Mouse (Mus musculus): Measurements from ENCODE around the gene Gm20388.

Gene Gm20388

GRCm38 (mm10) chr8:122309272-122309671, 2398.6 kb downstream of the Gm20388 start:
- DNase-seq: no peak

DNA sequence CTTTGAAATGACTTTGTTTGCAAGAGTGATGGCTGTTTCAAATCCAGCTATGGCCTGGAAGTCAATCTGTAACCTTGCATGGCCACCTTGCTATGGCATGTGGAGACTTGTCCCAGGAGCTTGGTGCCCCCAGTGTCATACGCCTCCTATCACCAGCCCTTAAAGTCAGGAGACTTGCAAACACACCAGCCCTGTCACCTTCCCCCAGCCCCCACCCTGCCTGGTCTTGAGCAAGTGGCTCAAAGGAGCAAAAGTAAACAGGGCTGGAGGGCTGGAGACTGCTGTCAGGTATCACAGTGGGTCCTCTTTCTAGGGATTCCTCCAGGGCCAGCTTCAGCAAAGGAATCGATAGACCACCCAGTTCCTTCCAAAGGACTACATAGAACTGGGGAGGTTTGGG, 2400.5 kb downstream of the Gm20388 start:
- no peak for DNase-seq

- DNase-seq: no peak
Measured at GRCm38 (mm10) chr8:122312553-122312952, 2401.9 kb downstream of the Gm20388 start.

DNA sequence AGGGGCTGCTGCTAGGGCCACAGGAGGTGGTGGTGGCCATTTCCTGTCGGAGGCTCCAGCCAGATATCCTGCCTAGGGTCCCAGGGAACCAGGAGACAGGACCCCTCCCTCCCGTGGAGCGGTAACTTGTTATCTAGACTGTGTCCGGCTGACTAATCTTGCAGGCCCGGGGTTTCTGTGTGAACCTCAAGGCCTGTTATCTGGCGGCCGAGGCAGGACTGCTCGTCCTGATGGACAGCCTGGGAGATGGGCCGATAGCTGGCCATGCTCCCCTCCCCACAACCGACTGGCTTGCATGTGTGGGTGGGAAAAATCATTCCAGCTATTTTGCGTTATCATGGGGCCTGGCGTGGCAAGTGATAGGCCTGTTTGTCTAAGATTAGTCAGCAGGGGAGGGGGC, 2402.7 kb downstream of the Gm20388 start:
- no peak for DNase-seq

GRCm38 (mm10) chr8:122314899-122315496, 2404.4 kb downstream of the Gm20388 start:
- DNase-seq: peak; percentile 47 to 51

GRCm38 (mm10) chr8:122316402-122316801, 2405.8 kb downstream of the Gm20388 start:
- DNase-seq: no peak

DNA sequence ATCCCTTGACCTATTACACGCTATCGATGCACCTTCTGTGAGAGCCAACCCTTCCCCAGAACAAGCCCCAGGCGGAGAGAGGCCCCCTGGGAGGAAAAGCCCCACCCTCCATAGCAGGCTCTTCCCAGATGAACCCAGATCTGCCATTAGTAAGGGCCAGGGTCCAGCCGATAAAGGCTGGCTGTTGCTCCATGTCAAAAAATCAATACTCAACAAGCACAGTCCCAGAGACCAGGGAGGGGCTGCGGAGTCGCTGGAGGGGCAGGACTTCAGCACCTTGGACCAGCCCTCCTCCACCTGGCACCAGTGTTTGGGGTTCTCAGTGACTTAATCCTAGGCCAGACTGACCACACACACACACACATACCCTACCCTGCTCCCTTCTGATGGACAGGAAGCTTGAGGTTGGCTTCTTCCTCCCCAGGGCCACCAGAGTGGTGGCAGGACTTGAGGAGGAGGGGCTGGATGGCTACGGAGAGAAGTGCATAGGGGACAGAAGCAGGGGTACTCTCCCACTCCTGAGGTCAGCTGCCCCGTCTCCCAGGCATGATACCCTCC, 2407.4 kb downstream of the Gm20388 start:
- DNase-seq: no peak

DNA sequence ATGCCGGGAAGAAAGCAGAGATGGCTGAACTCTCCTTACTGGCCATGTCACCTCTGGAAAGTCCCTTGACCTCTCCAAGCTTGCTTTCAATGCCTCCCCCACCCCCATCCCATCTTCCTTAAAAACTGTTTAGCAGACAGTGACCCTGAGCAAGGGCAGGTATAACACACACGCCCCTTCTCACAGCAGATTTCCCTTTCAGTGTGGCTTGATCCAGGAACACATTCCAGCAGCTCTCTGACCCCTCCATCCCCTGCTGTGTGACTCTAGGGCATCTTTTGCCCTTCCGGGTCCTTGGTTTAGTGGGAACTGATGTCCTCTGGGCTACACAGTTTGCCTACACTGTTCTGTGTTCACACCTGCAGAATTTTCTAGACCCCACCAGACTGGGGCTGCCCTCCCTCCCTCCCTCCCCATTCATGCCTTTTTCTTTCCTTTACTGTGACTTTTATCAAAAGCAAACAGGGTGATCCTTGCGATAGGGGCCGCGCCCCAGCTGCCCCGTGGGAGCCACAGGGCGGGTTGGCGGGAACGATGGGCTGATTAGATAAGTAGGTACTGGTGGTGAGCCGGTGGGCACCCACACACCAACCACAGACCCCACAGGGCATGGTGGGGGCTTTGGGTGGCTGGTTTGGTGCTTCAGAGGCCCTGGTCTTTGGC, 2408.5 kb downstream of the Gm20388 start:
- no peak for DNase-seq

- no peak for DNase-seq
Measured at GRCm38 (mm10) chr8:122319708-122320075, 2409.1 kb downstream of the Gm20388 start.

- no peak for DNase-seq
Measured at GRCm38 (mm10) chr8:122320541-122320940, 2409.9 kb downstream of the Gm20388 start.

- no peak for DNase-seq
Measured at GRCm38 (mm10) chr8:122321455-122321921, 2410.8 kb downstream of the Gm20388 start.

- DNase-seq: no peak
Measured at GRCm38 (mm10) chr8:122322126-122322525, 2411.5 kb downstream of the Gm20388 start.

DNA sequence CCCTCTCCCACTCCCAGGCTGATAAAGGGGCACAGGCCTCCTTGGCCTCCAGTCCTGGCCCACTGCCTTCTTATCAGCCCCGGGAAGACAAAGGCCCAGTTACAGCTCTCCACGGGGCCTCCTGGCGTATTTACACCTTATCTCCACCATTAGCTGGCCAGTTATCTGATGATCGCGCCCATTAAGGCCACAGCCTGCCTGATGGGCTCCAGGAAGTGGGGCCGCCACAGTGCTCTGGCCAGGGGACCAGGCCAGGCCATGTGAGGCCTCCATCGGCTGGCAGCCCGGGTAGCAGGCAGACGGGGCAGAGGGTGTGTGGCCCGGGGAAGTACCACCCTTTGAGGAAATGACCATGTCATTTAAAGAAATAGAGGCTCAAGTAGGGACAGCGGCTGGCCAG, 2412.2 kb downstream of the Gm20388 start:
- no peak for DNase-seq

- peak; percentile 31 to 36 for DNase-seq
Measured at GRCm38 (mm10) chr8:122323951-122324402, 2413.3 kb downstream of the Gm20388 start.

DNA sequence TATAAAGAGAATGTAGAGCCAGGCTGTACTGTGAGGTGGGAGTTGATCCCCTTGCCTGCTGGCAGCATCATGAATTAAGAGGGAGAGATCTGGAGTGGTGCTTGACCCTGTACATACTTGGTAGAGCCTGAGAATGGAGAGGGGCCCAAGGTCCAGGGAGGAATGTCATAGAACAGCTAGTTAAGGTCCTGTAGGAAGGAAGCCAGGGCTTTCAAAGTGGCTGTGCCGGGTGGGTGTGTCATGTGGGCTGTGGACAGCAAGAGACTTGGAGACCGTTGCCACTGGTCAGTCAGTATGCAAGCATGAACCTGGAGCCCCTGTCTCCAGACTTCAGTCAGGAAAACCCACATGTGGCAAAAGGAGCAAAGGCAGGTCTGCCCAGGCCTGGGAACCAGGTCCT, 2414.6 kb downstream of the Gm20388 start:
- DNase-seq: no peak

GRCm38 (mm10) chr8:122326114-122326542, 2415.5 kb downstream of the Gm20388 start:
- no peak for DNase-seq

DNA sequence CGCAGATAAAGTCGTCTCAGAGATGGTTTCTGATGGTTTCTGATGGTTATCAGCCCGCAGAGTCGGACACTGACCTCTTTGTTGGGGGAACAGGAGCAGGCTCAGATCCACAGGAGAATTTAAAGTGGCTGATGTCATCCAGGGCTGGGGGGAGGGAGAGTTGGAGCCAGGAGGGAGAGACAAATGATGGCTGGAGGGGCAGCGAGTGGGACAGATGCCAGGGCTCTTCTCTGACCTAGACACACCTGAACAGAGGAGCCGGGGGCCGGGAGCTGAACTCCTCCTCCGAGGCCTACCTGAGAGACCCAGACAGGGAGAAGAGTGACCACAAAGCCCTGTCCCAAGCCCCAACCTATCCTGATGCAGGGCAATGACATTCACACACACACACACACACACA, 2418.4 kb downstream of the Gm20388 start:
- DNase-seq: no peak

DNA sequence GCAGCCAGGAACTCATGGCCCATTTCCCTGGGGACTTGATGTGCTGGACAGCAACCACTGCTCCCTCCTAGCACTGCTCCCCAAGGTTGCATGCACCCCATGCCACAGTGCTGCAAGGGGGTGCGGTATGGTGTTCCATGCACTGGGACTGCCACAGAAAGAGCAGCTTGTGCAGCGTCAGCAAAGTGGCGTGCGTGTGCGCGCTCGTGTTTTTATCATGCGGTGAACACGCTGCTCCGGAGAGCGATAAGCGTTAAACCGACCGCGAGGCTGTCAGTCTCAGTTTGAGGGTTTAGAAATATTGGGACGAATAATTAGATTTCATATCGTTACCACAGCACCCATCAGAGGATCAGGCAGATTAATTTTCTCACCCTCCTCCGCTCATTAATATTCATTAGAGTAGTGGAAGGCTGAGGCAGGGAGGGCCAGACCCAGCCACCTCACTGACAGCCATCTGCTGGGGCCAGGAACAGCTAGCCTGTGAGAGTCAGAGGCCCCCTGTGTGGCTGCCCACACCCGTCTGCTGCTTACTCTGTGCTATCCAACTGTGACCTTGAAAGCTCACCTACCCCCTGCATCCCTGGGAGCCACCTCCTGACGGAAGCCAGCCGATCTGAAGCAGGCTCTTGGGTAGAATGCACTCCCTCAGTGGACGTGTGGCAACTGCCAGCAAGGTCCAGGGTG, 2419.1 kb downstream of the Gm20388 start:
- DNase-seq: no peak

GRCm38 (mm10) chr8:122330446-122331133, 2419.9 kb downstream of the Gm20388 start:
- no peak for DNase-seq

DNA sequence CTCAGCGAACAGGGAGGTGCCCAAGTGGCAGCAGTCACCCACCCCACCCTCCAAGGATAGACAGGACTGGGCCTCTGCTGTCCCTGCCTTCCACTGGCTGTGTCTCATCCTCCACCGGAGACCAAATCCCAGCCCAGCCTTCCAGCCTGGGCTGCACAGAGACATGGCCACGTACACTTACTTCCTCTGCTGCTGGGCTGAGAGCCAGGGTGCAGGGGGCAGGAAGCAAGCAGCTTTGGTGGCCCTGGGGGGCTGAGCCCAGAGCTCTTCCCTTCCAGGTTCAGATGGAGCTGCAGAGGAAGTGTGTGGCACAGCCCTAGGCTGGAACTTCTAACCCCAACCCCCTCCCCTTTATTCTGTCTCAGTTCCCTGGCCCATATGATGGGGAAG, 2420.5 kb downstream of the Gm20388 start:
- no peak for DNase-seq

- DNase-seq: peak; percentile 91
Measured at GRCm38 (mm10) chr8:122332753-122333506, 2422.3 kb downstream of the Gm20388 start.

- DNase-seq: no peak
Measured at GRCm38 (mm10) chr8:122333531-122333930, 2422.9 kb downstream of the Gm20388 start.

Measured in B cell, adult 2 months (primary cell).